Mouse (Mus musculus): Measurements from ENCODE around the gene Tnfaip1. TPM values are rescaled to one million over a fixed set of nuclear protein-coding genes. Genes with fewer than 3 reads are reported as not detected.

The Tnfaip1 gene
- polyA plus RNA-seq, 1 experiment from 2014 or later: 56.1 TPM

- peaks cover 19% of the 10 kb centered on the region for H3K27me3 ChIP-seq (replicated peaks)
- 3% methylated on average over 36 of the region's 36 CpGs for WGBS
- H3K4me3 ChIP-seq (replicated peaks): peak within 1 kb of the TSS; percentile 68
- peak; percentile 97 for ATAC-seq (ENCODE audit: low FRiP score)
- H3K27ac ChIP-seq (replicated peaks): peak within 1 kb of the TSS; percentile 92
- H3K4me2 ChIP-seq: peak within 1 kb of the TSS; percentile 70
- no peaks in the 10 kb centered on the region for H3K9me3 ChIP-seq (replicated peaks)
- peak within 1 kb of the TSS; percentile 78 for H3K9ac ChIP-seq (replicated peaks)
- peaks cover 39% of the 10 kb centered on the region for H3K4me1 ChIP-seq
- H3K36me3 ChIP-seq: no peaks in the 10 kb centered on the region
These were observed 38.3 kb downstream of the Tnfaip1 start, which contains the start of gene Sarm1 for GRCm38 (mm10) chr11:78497544-78498522. TSS of gene Sarm1 (minus strand) at chr11:78497754.

GRCm38 (mm10) chr11:78497071-78497541 is 39.0 kb downstream of the Tnfaip1 start:
- peak; percentile 76 for ATAC-seq (ENCODE audit: low FRiP score)
- WGBS: under 1% methylated on average over 44 of the region's 44 CpGs
- Histone ChIP-seq H3K27ac (replicated peaks) (peak overlapping the region; percentile 92), H3K9me3 (replicated peaks) (no peaks in the 10 kb centered on the region), H3K4me3 (replicated peaks) (peak overlapping the region; percentile 68), H3K4me1 (peaks cover 39% of the 10 kb centered on the region), H3K9ac (replicated peaks) (peak overlapping the region; percentile 78), H3K36me3 (no peaks in the 10 kb centered on the region), H3K4me2 (peak overlapping the region; percentile 70), H3K27me3 (replicated peaks) (peaks cover 19% of the 10 kb centered on the region)

GRCm38 (mm10) chr11:78495904-78496303 is 40.2 kb downstream of the Tnfaip1 start:
- ATAC-seq (ENCODE audit: low FRiP score): no peak
- Histone ChIP-seq H3K9me3 (replicated peaks) (no peaks in the 10 kb centered on the region), H3K4me3 (replicated peaks) (peak overlapping the region; percentile 68), H3K9ac (replicated peaks) (peak overlapping the region; percentile 78), H3K4me1 (peaks cover 42% of the 10 kb centered on the region), H3K36me3 (no peaks in the 10 kb centered on the region), H3K27me3 (replicated peaks) (peaks cover 22% of the 10 kb centered on the region), H3K27ac (replicated peaks) (peak overlapping the region; percentile 92; the same call in 1 of the 2 replicates), H3K4me2 (peak overlapping the region; percentile 70)
- 9% methylated on average over 6 of the region's 6 CpGs for WGBS

- peak overlapping the region; percentile 30 for H3K4me3 ChIP-seq (replicated peaks)
- peaks cover 16% of the 10 kb centered on the region for H3K36me3 ChIP-seq
- 8% methylated on average over 48 of the region's 48 CpGs for WGBS
- H3K4me1 ChIP-seq: peaks cover 30% of the 10 kb centered on the region
- peaks cover 31% of the 10 kb centered on the region for H3K27me3 ChIP-seq (replicated peaks)
- H3K4me2 ChIP-seq: peak overlapping the region; percentile 56
- peak; percentile 75 for ATAC-seq (ENCODE audit: low FRiP score)
- H3K9ac ChIP-seq (replicated peaks): peak overlapping the region; percentile 41
- no peaks in the 10 kb centered on the region for H3K9me3 ChIP-seq (replicated peaks)
- peak overlapping the region; percentile 28; the same call in 1 of the 2 replicates for H3K27ac ChIP-seq (replicated peaks)
These were observed 45.3 kb downstream of the Tnfaip1 start for GRCm38 (mm10) chr11:78490781-78491241.

- Histone ChIP-seq H3K9ac (replicated peaks) (no peak overlapping the region), H3K9me3 (replicated peaks) (no peaks in the 10 kb centered on the region), H3K27me3 (replicated peaks) (peaks cover 31% of the 10 kb centered on the region), H3K36me3 (peaks cover 32% of the 10 kb centered on the region), H3K27ac (replicated peaks) (no peak overlapping the region), H3K4me2 (no peak overlapping the region), H3K4me1 (peaks cover 11% of the 10 kb centered on the region), H3K4me3 (replicated peaks) (no peak overlapping the region)
- ATAC-seq (ENCODE audit: low FRiP score): no peak
- WGBS: 8% methylated on average over 8 of the region's 8 CpGs
These were observed 48.0 kb downstream of the Tnfaip1 start for GRCm38 (mm10) chr11:78488168-78488567.

GRCm38 (mm10) chr11:78483639-78484038 is 52.5 kb downstream of the Tnfaip1 start:
- no peaks in the 10 kb centered on the region for H3K9me3 ChIP-seq (replicated peaks)
- no peak overlapping the region for H3K27ac ChIP-seq (replicated peaks)
- peaks cover 71% of the 10 kb centered on the region for H3K36me3 ChIP-seq
- no peaks in the 10 kb centered on the region for H3K4me1 ChIP-seq
- no peak overlapping the region for H3K4me3 ChIP-seq (replicated peaks)
- ATAC-seq (ENCODE audit: low FRiP score): no peak
- WGBS: 64% methylated on average over 7 of the region's 7 CpGs
- peaks cover 13% of the 10 kb centered on the region for H3K27me3 ChIP-seq (replicated peaks)
- H3K9ac ChIP-seq (replicated peaks): no peak overlapping the region
- H3K4me2 ChIP-seq: no peak overlapping the region

GRCm38 (mm10) chr11:78475289-78475688 is 60.8 kb downstream of the Tnfaip1 start:
- no peak overlapping the region for H3K4me3 ChIP-seq (replicated peaks)
- no peaks in the 10 kb centered on the region for H3K4me1 ChIP-seq
- no peak overlapping the region for H3K9ac ChIP-seq (replicated peaks)
- ATAC-seq (ENCODE audit: low FRiP score): no peak
- H3K27ac ChIP-seq (replicated peaks): no peak overlapping the region
- no peaks in the 10 kb centered on the region for H3K9me3 ChIP-seq (replicated peaks)
- H3K27me3 ChIP-seq (replicated peaks): no peaks in the 10 kb centered on the region
- H3K4me2 ChIP-seq: no peak overlapping the region
- peaks cover 52% of the 10 kb centered on the region for H3K36me3 ChIP-seq
- 69% methylated on average over 3 of the region's 3 CpGs for WGBS

Other genes starting within 250 kb of the Tnfaip1 start
- 0.40 and 0.42 TPM in 2 replicates for gene BC030499, start 245.5 kb downstream of the Tnfaip1 start, polyA plus RNA-seq (2015; fragmentation: Nextera tagmentation; extraction: Ambion mirVana)
- gene Spag5, start 234.8 kb downstream of the Tnfaip1 start, polyA plus RNA-seq (2015; fragmentation: Nextera tagmentation; extraction: Ambion mirVana): 6.5 and 13.1 TPM in 2 replicates
- gene Aldoc, start 213.4 kb downstream of the Tnfaip1 start, polyA plus RNA-seq (2015; fragmentation: Nextera tagmentation; extraction: Ambion mirVana): 328 and 382 TPM in 2 replicates
- gene Pigs, start 207.9 kb downstream of the Tnfaip1 start, polyA plus RNA-seq (2015; fragmentation: Nextera tagmentation; extraction: Ambion mirVana): 83.2 and 86.4 TPM in 2 replicates
- gene Unc119, start 192.8 kb downstream of the Tnfaip1 start, polyA plus RNA-seq (2015; fragmentation: Nextera tagmentation; extraction: Ambion mirVana): 84.3 and 88.3 TPM in 2 replicates
- gene Foxn1, start 149.8 kb downstream of the Tnfaip1 start, polyA plus RNA-seq (2015; fragmentation: Nextera tagmentation; extraction: Ambion mirVana): 11.8 TPM in 1 of 2 replicates, not detected in the other
- 0.42 TPM in 1 of 2 replicates, not detected in the other for gene Slc13a2, start 114.1 kb downstream of the Tnfaip1 start, polyA plus RNA-seq (2015; fragmentation: Nextera tagmentation; extraction: Ambion mirVana)
- 23.4 and 26.0 TPM in 2 replicates for gene Slc46a1, start 70.6 kb downstream of the Tnfaip1 start, polyA plus RNA-seq (2015; fragmentation: Nextera tagmentation; extraction: Ambion mirVana)
- 38.8 and 49.0 TPM in 2 replicates for gene Sarm1, start 38.6 kb downstream of the Tnfaip1 start, polyA plus RNA-seq (2015; fragmentation: Nextera tagmentation; extraction: Ambion mirVana)
- gene Vtn, start 37.2 kb downstream of the Tnfaip1 start, polyA plus RNA-seq (2015; fragmentation: Nextera tagmentation; extraction: Ambion mirVana): 151 and 156 TPM in 2 replicates
- 0.12 TPM in 1 of 2 replicates, not detected in the other for gene Sebox, start 32.9 kb downstream of the Tnfaip1 start, polyA plus RNA-seq (2015; fragmentation: Nextera tagmentation; extraction: Ambion mirVana)
- 89.3 and 94.4 TPM in 2 replicates for gene Tmem199, start 24.2 kb downstream of the Tnfaip1 start, polyA plus RNA-seq (2015; fragmentation: Nextera tagmentation; extraction: Ambion mirVana)
- gene Poldip2, start 24.1 kb downstream of the Tnfaip1 start, polyA plus RNA-seq (2015; fragmentation: Nextera tagmentation; extraction: Ambion mirVana): 182 and 192 TPM in 2 replicates
- 120 and 127 TPM in 2 replicates for gene Ift20, start within 50 bp of the Tnfaip1 start, polyA plus RNA-seq (2015; fragmentation: Nextera tagmentation; extraction: Ambion mirVana)
- gene Tmem97, start 14.4 kb upstream of the Tnfaip1 start, polyA plus RNA-seq (2015; fragmentation: Nextera tagmentation; extraction: Ambion mirVana): 43.1 and 50.4 TPM in 2 replicates
- 21.1 and 25.4 TPM in 2 replicates for gene Nlk, start 161.0 kb upstream of the Tnfaip1 start, polyA plus RNA-seq (2015; fragmentation: Nextera tagmentation; extraction: Ambion mirVana)
- 31.2 and 32.2 TPM in 2 replicates for gene Ccnq, start 215.4 kb upstream of the Tnfaip1 start, polyA plus RNA-seq (2015; fragmentation: Nextera tagmentation; extraction: Ambion mirVana)